Mouse (Mus musculus) erythroblast, embryonic 14.5 days (primary cell): Measurements from ENCODE around the gene Cacna1g.

Source experiments
- GATA1 ChIP-seq: IDR thresholded peaks from 2 replicates; pipeline ENCODE4 v1.6.1; 2012; ENCODE audit warnings: low read length, inconsistent platforms, mixed read lengths
- TAL1 ChIP-seq: IDR thresholded peaks from 3 replicates; pipeline ENCODE4 v1.6.1; 2012; ENCODE audit warnings: low read length, inconsistent platforms, mixed read lengths

GRCm38 (mm10) chr11:94472916-94473706 lies 887 bp downstream of the Cacna1g start:
- TF ChIP-seq GATA1, result no peak
- no peak for TF ChIP-seq TAL1
